Mouse (Mus musculus) left cerebral cortex, adult 2 months (tissue): ENCODE measurements around the gene Itgb3. TPM values are rescaled to one million over a fixed set of nuclear protein-coding genes. Genes with fewer than 3 reads are reported as not detected.

ENCODE experiments used
- DNase-seq, 2 experiments: peaks; one replicate each; pipeline ENCODE4 v3.0.0; 2021 to 2022; ENCODE audit warnings: low spot score in 2 of 2, mixed read lengths in 1 of 2; ENCODE audit errors: extremely low spot score in 1 of 2
- H3K27ac ChIP-seq: fragments of 200-600 bp; 2 replicates; pipeline ENCODE4 v1.8.1; 2022
- H3K4me3 ChIP-seq: fragments of 200-600 bp; 2 replicates; pipeline ENCODE4 v1.8.1; 2022
- CTCF ChIP-seq: fragments of 200-600 bp; IDR thresholded peaks from 2 replicates; pipeline ENCODE4 v1.8.1; 2022; ENCODE audit warnings: antibody characterized with exemption, mild to moderate bottlenecking, moderate library complexity
- intact Hi-C: fragments of 180-260 bp; cut with DNase I; formaldehyde crosslinking; loops from one replicate; pipeline ENCODE4 v1.15.1; 2025
- total RNA-seq, 2 experiments: library from RNA; stranded (reverse); gene quantifications; 2 replicates each; pipeline ENCODE4 v1.2.3; 2021

The Itgb3 gene
- total RNA-seq, 2 experiments from 2014 or later, result 2.9 to 3.4 TPM

DNA sequence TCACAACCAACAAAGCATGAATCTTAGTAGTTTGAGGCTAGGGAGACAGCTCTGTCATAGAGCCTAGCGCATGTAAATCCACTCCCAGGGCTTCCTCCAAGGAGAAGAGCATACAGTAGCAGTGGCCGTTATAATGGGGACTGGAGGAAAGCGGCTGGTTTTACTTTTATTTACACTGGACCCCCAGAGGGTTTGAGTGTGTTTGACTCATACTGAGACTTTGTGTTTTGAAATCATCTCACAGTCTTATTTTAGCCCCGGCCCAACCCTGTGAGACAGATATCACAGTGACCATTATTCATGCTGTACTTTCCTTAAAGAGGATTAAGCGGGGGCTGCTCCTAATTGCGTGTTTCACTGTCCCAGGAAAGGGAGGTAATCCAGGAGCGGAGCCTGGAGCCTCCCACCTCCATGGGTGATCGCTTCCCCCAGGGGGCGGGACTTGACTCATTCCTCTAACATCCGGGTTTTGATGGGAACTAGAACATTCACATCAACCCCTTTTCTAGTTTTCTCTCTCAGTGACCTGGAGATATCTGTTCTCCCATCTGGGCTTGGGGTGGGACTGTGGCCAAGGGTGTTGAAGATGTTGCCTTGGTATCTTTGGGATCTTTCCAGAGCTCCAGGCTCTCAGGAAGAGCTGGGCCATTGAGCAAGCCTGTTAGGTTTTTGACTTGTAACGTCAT is 20.0 kb downstream of the Itgb3 start:
- no peak for DNase-seq
- Histone ChIP-seq H3K4me3 (no peak overlapping the region), H3K27ac (no peak overlapping the region)
- no peak for TF ChIP-seq CTCF
- intact Hi-C loops, result no loop called here

DNA sequence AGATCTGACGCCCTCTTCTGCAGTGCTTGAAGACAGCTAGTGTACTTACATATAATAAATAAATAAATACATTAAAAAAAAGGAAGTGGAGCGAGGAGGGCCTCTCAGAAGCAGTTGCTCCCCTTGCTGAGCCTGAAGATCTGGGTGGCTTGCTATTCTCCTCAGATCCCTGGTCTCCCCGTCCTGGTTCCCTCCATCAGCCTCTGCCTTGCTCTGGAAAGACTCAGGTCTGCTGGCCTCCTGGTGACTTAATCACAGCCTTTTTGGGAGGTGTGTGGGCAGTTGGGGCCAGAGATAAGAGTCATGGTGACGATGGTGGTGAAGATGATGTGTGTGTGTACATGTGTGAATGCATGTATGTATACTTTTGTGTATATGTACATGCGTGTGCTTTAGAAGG is 20.8 kb downstream of the Itgb3 start:
- Histone ChIP-seq H3K27ac (no peak overlapping the region), H3K4me3 (no peak overlapping the region)
- no peak for TF ChIP-seq CTCF
- intact Hi-C loops, result no loop called here
- no peak for DNase-seq

DNA sequence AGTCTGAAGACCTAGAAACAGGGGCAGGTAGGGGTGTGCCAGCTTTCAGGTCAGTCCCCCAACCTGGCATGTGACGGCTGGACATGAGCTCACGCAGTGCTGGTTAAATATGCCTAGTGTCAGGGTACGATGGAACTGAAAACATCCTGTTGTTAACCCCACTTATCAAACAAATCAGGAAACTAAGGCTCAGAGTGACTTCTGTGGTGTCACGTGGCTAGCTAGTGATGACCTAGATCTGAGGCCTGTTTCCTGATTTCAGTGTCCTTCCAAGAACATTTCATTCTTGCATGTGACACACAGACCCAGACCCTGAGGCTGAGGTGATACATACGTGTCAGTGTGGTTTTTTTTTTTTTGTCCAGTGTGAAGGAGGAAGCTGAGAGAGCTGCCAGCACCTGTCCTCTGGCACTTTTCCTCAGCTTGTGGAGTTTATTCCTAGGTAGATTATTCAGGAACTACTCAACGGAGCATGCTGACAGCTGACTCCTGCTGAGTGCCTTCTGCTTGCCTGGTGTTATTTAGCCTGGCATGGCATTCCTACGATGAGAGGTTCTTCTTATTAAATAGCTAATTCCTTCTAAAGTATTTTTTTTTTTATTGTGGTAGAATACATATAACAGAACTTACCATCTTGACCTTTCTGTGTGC is 22.5 kb downstream of the Itgb3 start:
- no peak for DNase-seq
- no peak overlapping the region for H3K27ac ChIP-seq
- no peak overlapping the region for H3K4me3 ChIP-seq
- intact Hi-C loops, result no loop called here
- no peak for TF ChIP-seq CTCF

DNA sequence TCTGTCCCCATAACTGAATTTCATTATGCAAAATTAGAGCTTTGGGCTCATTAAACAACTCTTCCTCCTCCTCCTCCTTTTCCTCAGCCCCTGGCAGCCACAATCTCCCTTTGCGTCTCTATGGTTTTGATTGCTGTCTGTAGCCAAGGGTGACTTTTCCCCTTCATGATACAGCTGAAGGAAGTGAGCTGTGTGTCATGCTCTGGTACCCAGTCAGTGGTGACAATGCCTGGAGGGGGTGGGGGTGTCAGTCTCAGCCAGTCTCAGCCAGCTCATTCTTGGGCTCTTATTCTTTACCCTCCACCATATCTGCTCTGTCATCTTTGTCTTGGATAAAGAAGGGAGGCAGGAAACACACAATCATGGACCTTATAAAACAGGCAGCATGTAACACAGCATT is 23.5 kb downstream of the Itgb3 start:
- no peak overlapping the region for H3K4me3 ChIP-seq
- no peak overlapping the region for H3K27ac ChIP-seq
- intact Hi-C loops, result no loop called here
- no peak for TF ChIP-seq CTCF
- no peak for DNase-seq

DNA sequence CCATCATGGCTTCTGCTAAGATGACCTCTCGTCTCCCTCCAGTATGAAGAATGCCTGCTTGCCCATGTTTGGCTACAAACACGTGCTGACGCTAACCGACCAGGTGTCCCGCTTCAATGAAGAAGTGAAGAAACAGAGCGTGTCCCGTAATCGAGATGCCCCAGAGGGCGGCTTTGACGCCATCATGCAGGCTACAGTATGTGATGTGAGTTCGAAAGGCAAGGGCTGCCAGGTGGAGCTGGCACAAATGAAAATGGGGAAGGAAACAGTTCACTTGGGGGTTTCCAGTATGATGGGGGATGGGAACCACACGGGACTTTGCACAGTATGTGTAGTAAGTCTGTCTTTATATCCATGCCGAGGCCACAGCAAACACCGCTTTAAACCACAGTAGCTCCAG is 29.2 kb downstream of the Itgb3 start:
- Histone ChIP-seq H3K27ac (no peak overlapping the region), H3K4me3 (no peak overlapping the region)
- no peak for DNase-seq
- no peak for TF ChIP-seq CTCF
- intact Hi-C loops, result no loop called here

DNA sequence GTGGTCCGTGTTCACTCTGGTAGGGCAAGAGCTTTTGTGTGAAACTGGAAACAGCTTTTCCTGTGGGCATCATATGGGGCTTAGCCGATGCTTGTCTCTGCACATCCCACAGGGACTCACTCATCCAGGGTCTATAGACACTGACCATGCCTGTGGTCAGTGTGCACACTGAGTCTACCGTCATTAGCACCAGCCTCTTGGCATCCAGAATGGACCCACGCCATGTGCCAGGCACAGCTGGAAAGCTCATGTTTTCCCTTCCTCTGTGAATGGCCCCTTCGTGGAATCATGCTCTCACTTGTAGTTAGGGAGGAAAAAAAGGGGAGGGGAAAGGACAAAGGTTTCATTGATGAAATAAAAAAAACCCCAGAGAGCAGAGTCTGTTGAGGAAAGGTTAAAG is 30.2 kb downstream of the Itgb3 start:
- DNase-seq, result no peak
- intact Hi-C loops, result no loop called here
- Histone ChIP-seq H3K27ac (no peak overlapping the region), H3K4me3 (no peak overlapping the region)
- no peak for TF ChIP-seq CTCF

DNA sequence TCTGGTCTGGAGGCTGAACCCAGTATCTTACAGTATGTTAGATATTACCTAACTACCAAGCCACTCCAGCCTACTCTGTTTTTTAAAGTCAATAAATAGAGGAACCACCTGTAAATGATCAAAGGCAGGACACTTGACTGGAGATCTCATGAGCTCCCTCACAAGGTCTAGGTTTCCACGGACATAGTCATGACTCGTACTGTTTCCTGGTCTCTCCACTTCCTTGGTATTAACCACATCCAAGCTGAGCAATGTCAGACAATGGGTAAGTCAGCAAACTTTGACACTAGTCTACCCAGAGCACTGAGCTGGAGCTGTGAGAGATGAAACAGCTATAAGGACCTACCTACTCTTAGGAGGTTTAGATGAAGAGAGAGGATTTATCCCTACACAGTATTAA is 31.1 kb downstream of the Itgb3 start:
- intact Hi-C loops, result no loop called here
- no peak for DNase-seq
- H3K27ac ChIP-seq, result no peak overlapping the region
- no peak for TF ChIP-seq CTCF
- no peak overlapping the region for H3K4me3 ChIP-seq

DNA sequence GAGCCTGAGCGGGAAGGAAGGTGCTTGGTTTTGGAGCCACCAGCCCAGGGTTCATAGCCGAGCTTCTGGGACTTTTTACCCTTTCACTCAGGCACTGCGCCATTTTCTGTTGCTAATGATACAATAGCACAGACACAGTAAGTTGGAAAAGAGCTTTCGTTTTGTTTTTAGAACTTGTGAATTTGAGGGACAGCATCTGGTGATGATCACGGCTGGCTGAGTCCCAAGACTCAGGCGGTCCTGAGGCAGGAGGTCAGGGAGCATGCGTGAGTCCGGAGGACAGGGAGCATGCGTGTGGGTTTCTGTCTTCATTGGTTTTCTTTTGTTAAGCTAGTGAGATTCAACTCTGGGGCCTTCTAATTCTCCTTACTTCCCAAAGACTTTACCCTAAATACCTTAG is 31.8 kb downstream of the Itgb3 start:
- Histone ChIP-seq H3K4me3 (no peak overlapping the region), H3K27ac (no peak overlapping the region)
- DNase-seq, result no peak
- intact Hi-C loops, result no loop called here
- no peak for TF ChIP-seq CTCF

DNA sequence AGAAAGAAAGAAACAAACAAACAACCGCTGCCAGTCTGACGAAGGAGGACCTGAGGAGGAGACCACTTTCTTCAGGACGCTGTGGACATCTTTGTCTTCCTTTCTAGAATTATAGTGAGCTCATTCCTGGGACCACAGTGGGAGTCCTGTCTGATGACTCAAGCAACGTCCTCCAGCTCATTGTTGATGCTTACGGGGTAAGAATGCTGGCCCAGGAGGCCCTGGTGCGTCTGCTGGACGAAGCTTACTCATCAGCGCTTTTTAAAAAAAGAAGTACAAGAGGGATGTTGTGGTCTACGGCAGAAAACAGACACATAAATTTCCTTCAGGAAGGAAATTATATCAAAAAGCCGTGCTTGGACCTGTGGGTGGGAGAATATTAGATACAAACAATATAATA is 33.1 kb downstream of the Itgb3 start:
- no peak for TF ChIP-seq CTCF
- no peak for DNase-seq
- intact Hi-C loops, result no loop called here
- no peak overlapping the region for H3K27ac ChIP-seq
- no peak overlapping the region for H3K4me3 ChIP-seq

DNA sequence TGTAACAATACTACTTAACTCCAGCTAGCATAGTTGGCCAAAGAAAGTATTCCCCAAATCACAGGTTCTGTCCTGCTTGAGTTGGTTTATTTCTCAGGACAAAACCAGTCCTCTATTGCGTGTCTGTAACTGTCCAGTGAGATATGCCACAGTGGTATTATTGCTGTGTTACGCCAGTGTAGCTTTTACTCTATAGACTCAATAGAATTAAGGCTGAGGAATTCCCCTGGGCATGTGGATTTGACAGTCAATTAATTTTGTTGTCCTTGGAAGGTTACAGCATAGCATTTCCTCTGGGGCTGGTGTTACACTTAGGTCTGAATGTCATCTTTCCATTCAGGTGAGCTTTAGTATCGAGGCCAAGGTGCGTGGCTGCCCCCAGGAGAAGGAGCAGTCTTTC is 35.4 kb downstream of the Itgb3 start:
- Histone ChIP-seq H3K4me3 (no peak overlapping the region), H3K27ac (no peak overlapping the region)
- TF ChIP-seq CTCF, result no peak
- intact Hi-C loops, result no loop called here
- no peak for DNase-seq

DNA sequence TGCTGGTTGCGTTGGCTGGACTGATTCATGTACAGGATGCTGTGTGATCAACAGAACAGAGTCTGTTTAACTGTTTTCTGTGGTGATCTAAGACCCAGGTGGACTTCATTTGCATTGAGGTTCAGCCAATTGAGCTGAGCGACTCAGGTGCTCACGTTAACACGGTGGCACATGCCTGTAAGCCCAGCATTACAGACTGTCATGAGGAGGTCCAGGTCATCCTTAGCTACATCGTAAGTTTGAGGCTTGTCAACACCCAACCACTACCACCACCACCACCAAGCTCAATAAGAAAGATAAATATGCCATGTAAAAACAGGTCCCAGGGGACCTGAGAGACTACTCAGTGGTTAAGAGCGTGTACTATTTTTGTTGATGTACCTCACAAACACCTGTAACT is 37.6 kb downstream of the Itgb3 start:
- no peak for TF ChIP-seq CTCF
- Histone ChIP-seq H3K4me3 (no peak overlapping the region), H3K27ac (no peak overlapping the region)
- intact Hi-C loops, result no loop called here
- no peak for DNase-seq

DNA sequence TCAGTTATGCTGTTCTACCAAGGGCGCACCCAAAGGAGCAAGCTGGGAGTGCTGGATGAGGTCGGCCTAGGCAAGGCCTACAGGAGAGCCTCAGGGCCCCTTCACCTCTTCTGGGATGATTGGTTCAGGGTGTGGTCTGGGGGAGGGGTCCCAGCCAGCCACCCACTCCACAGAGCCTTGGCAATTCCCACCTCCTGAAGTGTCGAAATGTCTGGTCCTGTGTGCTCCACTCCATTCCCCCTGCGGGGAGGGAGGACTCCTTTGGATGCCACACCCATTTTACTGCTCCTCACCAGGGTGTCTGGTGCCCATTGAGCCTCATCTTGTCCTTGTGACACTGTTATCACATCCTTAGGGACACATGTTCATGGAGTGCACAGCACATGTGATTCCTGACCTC is 38.4 kb downstream of the Itgb3 start:
- no peak for TF ChIP-seq CTCF
- intact Hi-C loops, result no loop called here
- no peak overlapping the region for H3K4me3 ChIP-seq
- no peak overlapping the region for H3K27ac ChIP-seq
- no peak for DNase-seq

DNA sequence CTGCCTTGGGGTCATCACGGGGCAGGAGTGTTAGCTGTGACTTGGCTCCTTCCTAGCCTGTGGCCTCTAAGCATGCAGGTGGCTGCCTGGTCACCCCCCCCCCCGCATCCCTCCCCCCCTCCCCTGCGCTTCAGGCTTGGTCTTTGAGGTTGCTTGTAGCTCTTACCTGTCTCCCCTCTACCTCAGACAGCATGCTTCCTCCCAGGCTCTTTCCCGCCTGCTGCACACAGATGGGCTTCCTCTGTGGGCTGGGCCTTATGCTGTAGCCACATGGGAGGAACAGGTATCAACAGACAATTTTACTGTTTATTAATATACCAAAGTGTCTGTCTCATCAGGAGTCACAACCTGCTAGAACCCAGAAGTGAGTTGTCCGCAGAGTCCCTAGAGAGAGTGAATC is 38.8 kb downstream of the Itgb3 start:
- no peak for TF ChIP-seq CTCF
- Histone ChIP-seq H3K27ac (no peak overlapping the region), H3K4me3 (no peak overlapping the region)
- intact Hi-C loops, result no loop called here
- no peak for DNase-seq
